Mouse (Mus musculus) limb, embryonic 13.5 days (tissue): ENCODE measurements around the gene Grip2. TPM values are rescaled to one million over a fixed set of nuclear protein-coding genes. Genes with fewer than 3 reads are reported as not detected.

Experiments
- ATAC-seq: fragments of 200-750 bp; cut with Nextera tagmentation; 2 replicates; pipeline ENCODE4 v1.8.0; 2017; ENCODE audit warnings: low read depth, moderate number of reproducible peaks, moderate TSS enrichment; ENCODE audit not compliant: low FRiP score
- H3K27ac ChIP-seq: fragments of 300-500 bp; sonication (generic); 2 replicates; pipeline ENCODE4 v1.5.1; 2015; ENCODE audit warnings: inconsistent platforms, mild to moderate bottlenecking, moderate library complexity
- H3K27me3 ChIP-seq: fragments of 300-500 bp; sonication (generic); 2 replicates; pipeline ENCODE4 v1.6.1; 2015; ENCODE audit warnings: mild to moderate bottlenecking, inconsistent platforms
- H3K36me3 ChIP-seq: fragments of 300-500 bp; sonication (generic); 2 replicates; pipeline ENCODE4 v1.6.1; 2015; ENCODE audit warnings: inconsistent platforms, mild to moderate bottlenecking, moderate library complexity
- H3K4me1 ChIP-seq: fragments of 300-500 bp; sonication (generic); 2 replicates; pipeline ENCODE4 v1.6.1; 2015; ENCODE audit warnings: inconsistent platforms
- H3K4me2 ChIP-seq: fragments of 300-500 bp; sonication (generic); replicated peaks from 2 replicates; pipeline ENCODE4 v1.6.1; 2015; ENCODE audit warnings: inconsistent platforms, mild to moderate bottlenecking, moderate library complexity
- H3K4me3 ChIP-seq: fragments of 300-500 bp; sonication (generic); 2 replicates; pipeline ENCODE4 v1.5.1; 2015; ENCODE audit warnings: moderate library complexity, mild to moderate bottlenecking, inconsistent platforms
- H3K9ac ChIP-seq: fragments of 300-500 bp; sonication (generic); 2 replicates; pipeline ENCODE4 v1.6.1; 2015; ENCODE audit warnings: mild to moderate bottlenecking, inconsistent platforms
- H3K9me3 ChIP-seq: fragments of 300-500 bp; sonication (generic); 2 replicates; pipeline ENCODE4 v1.6.1; 2016; ENCODE audit warnings: inconsistent platforms
- WGBS: fragments of 180-500 bp; shearing (Covaris S2); methylation state at CpG from one replicate; pipeline ENCODE4 v1.1.7; 2015; 5-methylcytosine and 5-hydroxymethylcytosine counted together
- polyA plus RNA-seq: library from polyadenylated mRNA; unstranded; fragments of >200 nt; fragmentation: Nextera tagmentation; extraction: Ambion mirVana; gene quantifications from 2 replicates; pipeline ENCODE4 v1.2.1, GENCODE M21; 2015

Grip2 gene
- polyA plus RNA-seq, 1 experiment from 2014 or later = 1.7 TPM

GRCm38 (mm10) chr6:91727361-91727760 is 99.7 kb downstream of the Grip2 start:
- Histone ChIP-seq H3K9ac (no peak overlapping the region), H3K27me3 (no peaks in the 10 kb centered on the region), H3K9me3 (no peaks in the 10 kb centered on the region), H3K4me1 (peaks cover 30% of the 10 kb centered on the region), H3K4me2 (no peak overlapping the region), H3K36me3 (peaks cover 70% of the 10 kb centered on the region), H3K27ac (no peak overlapping the region), H3K4me3 (no peak overlapping the region)
- ATAC-seq = no peak
- 67% methylated on average over 1 of the region's 1 CpGs for WGBS

- Histone ChIP-seq H3K4me2 (no peak overlapping the region), H3K27ac (no peak overlapping the region), H3K4me3 (no peak overlapping the region), H3K36me3 (peaks cover 39% of the 10 kb centered on the region), H3K4me1 (peaks cover 36% of the 10 kb centered on the region), H3K9ac (no peak overlapping the region), H3K9me3 (no peaks in the 10 kb centered on the region), H3K27me3 (no peaks in the 10 kb centered on the region)
- ATAC-seq = no peak
- WGBS = 63% methylated on average over 12 of the region's 12 CpGs
Measured at GRCm38 (mm10) chr6:91721215-91721701, 105.8 kb downstream of the Grip2 start.

GRCm38 (mm10) chr6:91720588-91721214 is 106.3 kb downstream of the Grip2 start:
- Histone ChIP-seq H3K27me3 (no peaks in the 10 kb centered on the region), H3K9me3 (no peaks in the 10 kb centered on the region), H3K36me3 (peaks cover 34% of the 10 kb centered on the region), H3K4me3 (no peak overlapping the region), H3K4me1 (peaks cover 36% of the 10 kb centered on the region), H3K4me2 (no peak overlapping the region), H3K9ac (no peak overlapping the region), H3K27ac (peak overlapping the region; percentile 82)
- ATAC-seq = 0 out of 2 replicates have a peak, but pooled peaks have one; percentile 15
- WGBS = 58% methylated on average over 4 of the region's 4 CpGs

GRCm38 (mm10) chr6:91719865-91720533 is 107.1 kb downstream of the Grip2 start:
- ATAC-seq = peak; percentile 78
- H3K9ac ChIP-seq = peak overlapping the region; percentile 43; the same call in 1 of the 2 replicates

GRCm38 (mm10) chr6:91719042-91719747 is 107.9 kb downstream of the Grip2 start:
- H3K4me1 ChIP-seq = peaks cover 36% of the 10 kb centered on the region
- no peak overlapping the region for H3K4me3 ChIP-seq
- H3K27ac ChIP-seq = peak overlapping the region; percentile 82
- H3K9me3 ChIP-seq = no peaks in the 10 kb centered on the region
- ATAC-seq = peak; percentile 68
- no peak overlapping the region; the same call in 1 of the 2 replicates for H3K4me2 ChIP-seq
- H3K9ac ChIP-seq = peak overlapping the region; percentile 43; the same call in 1 of the 2 replicates
- H3K27me3 ChIP-seq = no peaks in the 10 kb centered on the region
- peaks cover 27% of the 10 kb centered on the region for H3K36me3 ChIP-seq
- 60% methylated on average over 6 of the region's 6 CpGs for WGBS

More at GRCm38 (mm10) chr6:91719865-91720533, 107.1 kb downstream of the Grip2 start:
- H3K4me1 ChIP-seq = peaks cover 36% of the 10 kb centered on the region
- H3K4me2 ChIP-seq = peak overlapping the region; percentile 23; the same call in 1 of the 2 replicates
- H3K27ac ChIP-seq = peak overlapping the region; percentile 82
- H3K36me3 ChIP-seq = peaks cover 30% of the 10 kb centered on the region
- 13% methylated on average over 9 of the region's 9 CpGs for WGBS
- H3K27me3 ChIP-seq = no peaks in the 10 kb centered on the region
- H3K9me3 ChIP-seq = no peaks in the 10 kb centered on the region
- no peak overlapping the region for H3K4me3 ChIP-seq

GRCm38 (mm10) chr6:91718603-91719002 is 108.4 kb downstream of the Grip2 start:
- H3K27ac ChIP-seq = peak overlapping the region; percentile 82; the same call in 1 of the 2 replicates
- ATAC-seq = no peak
- peak overlapping the region; percentile 25; the same call in 1 of the 2 replicates for H3K9ac ChIP-seq
- WGBS = 65% methylated on average over 3 of the region's 3 CpGs
- H3K27me3 ChIP-seq = no peaks in the 10 kb centered on the region
- peaks cover 24% of the 10 kb centered on the region for H3K36me3 ChIP-seq
- no peak overlapping the region; the same call in 1 of the 2 replicates for H3K4me2 ChIP-seq
- H3K4me1 ChIP-seq = peaks cover 39% of the 10 kb centered on the region
- no peak overlapping the region for H3K4me3 ChIP-seq
- H3K9me3 ChIP-seq = no peaks in the 10 kb centered on the region

- H3K4me3 ChIP-seq = no peak overlapping the region
- no peaks in the 10 kb centered on the region for H3K27me3 ChIP-seq
- no peak for ATAC-seq
- no peak overlapping the region for H3K27ac ChIP-seq
- 89% methylated on average over 2 of the region's 2 CpGs for WGBS
- peaks cover 20% of the 10 kb centered on the region for H3K36me3 ChIP-seq
- H3K4me1 ChIP-seq = peaks cover 45% of the 10 kb centered on the region
- H3K4me2 ChIP-seq = no peak overlapping the region
- H3K9me3 ChIP-seq = no peaks in the 10 kb centered on the region
- no peak overlapping the region for H3K9ac ChIP-seq
Measured at GRCm38 (mm10) chr6:91718067-91718466, 109.0 kb downstream of the Grip2 start.

GRCm38 (mm10) chr6:91715988-91716810 is 110.9 kb downstream of the Grip2 start:
- H3K27ac ChIP-seq = no peak overlapping the region
- H3K4me2 ChIP-seq = no peak overlapping the region
- ATAC-seq = no peak
- 70% methylated on average over 6 of the region's 6 CpGs for WGBS
- H3K27me3 ChIP-seq = no peaks in the 10 kb centered on the region
- H3K4me1 ChIP-seq = peaks cover 56% of the 10 kb centered on the region
- no peak overlapping the region for H3K9ac ChIP-seq
- peaks cover 21% of the 10 kb centered on the region for H3K36me3 ChIP-seq
- H3K9me3 ChIP-seq = no peaks in the 10 kb centered on the region
- H3K4me3 ChIP-seq = no peak overlapping the region

GRCm38 (mm10) chr6:91715023-91715422 is 112.0 kb downstream of the Grip2 start:
- no peak overlapping the region for H3K4me2 ChIP-seq
- ATAC-seq = no peak
- peaks cover 22% of the 10 kb centered on the region for H3K36me3 ChIP-seq
- no peaks in the 10 kb centered on the region for H3K9me3 ChIP-seq
- no peaks in the 10 kb centered on the region for H3K27me3 ChIP-seq
- peaks cover 46% of the 10 kb centered on the region for H3K4me1 ChIP-seq
- H3K4me3 ChIP-seq = no peak overlapping the region
- no peak overlapping the region for H3K27ac ChIP-seq
- H3K9ac ChIP-seq = no peak overlapping the region
- WGBS = 87% methylated on average over 8 of the region's 8 CpGs

GRCm38 (mm10) chr6:91713370-91713896 is 113.6 kb downstream of the Grip2 start:
- Histone ChIP-seq H3K4me1 (peaks cover 30% of the 10 kb centered on the region), H3K9me3 (no peaks in the 10 kb centered on the region), H3K27ac (peak overlapping the region; percentile 39; the same call in 1 of the 2 replicates), H3K9ac (no peak overlapping the region), H3K4me2 (no peak overlapping the region), H3K4me3 (no peak overlapping the region), H3K27me3 (no peaks in the 10 kb centered on the region), H3K36me3 (peaks cover 27% of the 10 kb centered on the region)
- ATAC-seq = peak; percentile 42
- 9% methylated on average over 5 of the region's 5 CpGs for WGBS

GRCm38 (mm10) chr6:91712855-91713331 is 114.2 kb downstream of the Grip2 start:
- Histone ChIP-seq H3K4me2 (no peak overlapping the region), H3K27ac (peak overlapping the region; percentile 39; the same call in 1 of the 2 replicates), H3K4me3 (no peak overlapping the region), H3K9me3 (no peaks in the 10 kb centered on the region), H3K4me1 (peaks cover 26% of the 10 kb centered on the region), H3K9ac (0 out of 2 replicates have a peak overlapping the region, but pooled peaks have one; percentile 19), H3K27me3 (no peaks in the 10 kb centered on the region), H3K36me3 (peaks cover 33% of the 10 kb centered on the region)
- peak; percentile 34 for ATAC-seq
- 14% methylated on average over 10 of the region's 10 CpGs for WGBS
